Mouse (Mus musculus) neural tube, embryonic 13.5 days (tissue): ENCODE results near the gene Osbpl7. TPM values are rescaled to one million over a fixed set of nuclear protein-coding genes. Genes with fewer than 3 reads are reported as not detected.

Experiments used
- ATAC-seq: fragments of 200-750 bp; cut with Nextera tagmentation; 2 replicates; pipeline ENCODE4 v1.8.0; 2017; ENCODE audit warnings: low read depth, mild to moderate bottlenecking, moderate TSS enrichment, moderate library complexity
- H3K27ac ChIP-seq: fragments of 300-500 bp; sonication (generic); replicated peaks from 2 replicates; pipeline ENCODE4 v1.5.1; 2015; ENCODE audit warnings: moderate library complexity, mild to moderate bottlenecking, inconsistent platforms
- H3K27me3 ChIP-seq: fragments of 300-500 bp; sonication (generic); 2 replicates; pipeline ENCODE4 v1.6.1; 2015; ENCODE audit warnings: mild to moderate bottlenecking, inconsistent platforms
- H3K36me3 ChIP-seq: fragments of 300-500 bp; sonication (generic); 2 replicates; pipeline ENCODE4 v1.6.1; 2015; ENCODE audit warnings: mild to moderate bottlenecking, inconsistent platforms
- H3K4me1 ChIP-seq: fragments of 300-500 bp; sonication (generic); replicated peaks from 2 replicates; pipeline ENCODE4 v1.6.1; 2015; ENCODE audit warnings: inconsistent platforms
- H3K4me2 ChIP-seq: fragments of 300-500 bp; sonication (generic); 2 replicates; pipeline ENCODE4 v1.6.1; 2015; ENCODE audit warnings: inconsistent platforms, mild to moderate bottlenecking, moderate library complexity
- H3K4me3 ChIP-seq: fragments of 300-500 bp; sonication (generic); 2 replicates; pipeline ENCODE4 v1.5.1; 2015; ENCODE audit warnings: mild to moderate bottlenecking, inconsistent platforms
- H3K9ac ChIP-seq: fragments of 300-500 bp; sonication (generic); 2 replicates; pipeline ENCODE4 v1.6.1; 2015; ENCODE audit warnings: moderate library complexity, mild to moderate bottlenecking, inconsistent platforms
- H3K9me3 ChIP-seq: fragments of 300-500 bp; sonication (generic); 2 replicates; pipeline ENCODE4 v1.6.1; 2016; ENCODE audit warnings: inconsistent platforms
- WGBS: fragments of 180-500 bp; shearing (Covaris S2); methylation state at CpG from one replicate; pipeline ENCODE4 v1.1.7; 2015; 5-methylcytosine and 5-hydroxymethylcytosine counted together
- microRNA-seq: library from miRNA; unstranded; fragments of <30 nt; microRNA quantifications from one replicate; pipeline ENCODE4, GENCODE M21; 2016
- polyA plus RNA-seq: library from polyadenylated mRNA; unstranded; fragments of >200 nt; fragmentation: Nextera tagmentation; extraction: Ambion mirVana; gene quantifications from 2 replicates; pipeline ENCODE4 v1.2.1, GENCODE M21; 2015

Osbpl7 gene
- polyA plus RNA-seq, 1 experiment from 2014 or later, result 11.0 TPM

GRCm38 (mm10) chr11:97101722-97102121 lies 51.3 kb downstream of the Osbpl7 start:
- WGBS, result 18% methylated on average over 9 of the region's 9 CpGs
- ATAC-seq, result no peak

GRCm38 (mm10) chr11:97103163-97104090 lies 53.0 kb downstream of the Osbpl7 start:
- 94% methylated on average over 10 of the region's 10 CpGs for WGBS

More at GRCm38 (mm10) chr11:97101722-97102121, 51.3 kb downstream of the Osbpl7 start:
- Histone ChIP-seq H3K27ac (no peak overlapping the region), H3K4me1 (no peaks in the 10 kb centered on the region), H3K9me3 (no peaks in the 10 kb centered on the region), H3K27me3 (peaks cover 40% of the 10 kb centered on the region), H3K9ac (no peak overlapping the region), H3K4me3 (no peak overlapping the region), H3K4me2 (no peak overlapping the region), H3K36me3 (no peaks in the 10 kb centered on the region)

GRCm38 (mm10) chr11:97104091-97104483 lies 53.7 kb downstream of the Osbpl7 start:
- no peak overlapping the region for H3K4me3 ChIP-seq
- no peak overlapping the region for H3K27ac ChIP-seq
- peaks cover 18% of the 10 kb centered on the region for H3K27me3 ChIP-seq
- 93% methylated on average over 9 of the region's 9 CpGs for WGBS
- H3K4me2 ChIP-seq, result no peak overlapping the region
- no peaks in the 10 kb centered on the region for H3K36me3 ChIP-seq
- H3K4me1 ChIP-seq, result no peaks in the 10 kb centered on the region
- H3K9me3 ChIP-seq, result no peaks in the 10 kb centered on the region
- no peak overlapping the region for H3K9ac ChIP-seq
- no peak for ATAC-seq

More at GRCm38 (mm10) chr11:97103163-97104090, 53.0 kb downstream of the Osbpl7 start:
- Histone ChIP-seq H3K27ac (no peak overlapping the region), H3K36me3 (no peaks in the 10 kb centered on the region), H3K4me1 (no peaks in the 10 kb centered on the region), H3K27me3 (peaks cover 24% of the 10 kb centered on the region), H3K4me3 (no peak overlapping the region), H3K9me3 (no peaks in the 10 kb centered on the region), H3K9ac (no peak overlapping the region), H3K4me2 (no peak overlapping the region)
- ATAC-seq, result no peak

GRCm38 (mm10) chr11:97108976-97109375 lies 58.5 kb downstream of the Osbpl7 start:
- Histone ChIP-seq H3K9me3 (no peaks in the 10 kb centered on the region), H3K9ac (no peak overlapping the region), H3K27me3 (peaks cover 23% of the 10 kb centered on the region), H3K4me2 (no peak overlapping the region), H3K4me3 (no peak overlapping the region), H3K4me1 (peaks cover under 1% of the 10 kb centered on the region), H3K27ac (no peak overlapping the region), H3K36me3 (no peaks in the 10 kb centered on the region)
- 86% methylated on average over 16 of the region's 16 CpGs for WGBS
- no peak for ATAC-seq

- H3K4me2 ChIP-seq, result no peak overlapping the region
- no peaks in the 10 kb centered on the region for H3K9me3 ChIP-seq
- H3K27ac ChIP-seq, result no peak overlapping the region
- H3K4me3 ChIP-seq, result no peak overlapping the region
- no peaks in the 10 kb centered on the region for H3K36me3 ChIP-seq
- ATAC-seq, result no peak
- 87% methylated on average over 9 of the region's 9 CpGs for WGBS
- H3K4me1 ChIP-seq, result peaks cover 19% of the 10 kb centered on the region
- no peak overlapping the region for H3K9ac ChIP-seq
- H3K27me3 ChIP-seq, result peaks cover 59% of the 10 kb centered on the region
Observed at GRCm38 (mm10) chr11:97112519-97113125, 62.2 kb downstream of the Osbpl7 start.

DNA sequence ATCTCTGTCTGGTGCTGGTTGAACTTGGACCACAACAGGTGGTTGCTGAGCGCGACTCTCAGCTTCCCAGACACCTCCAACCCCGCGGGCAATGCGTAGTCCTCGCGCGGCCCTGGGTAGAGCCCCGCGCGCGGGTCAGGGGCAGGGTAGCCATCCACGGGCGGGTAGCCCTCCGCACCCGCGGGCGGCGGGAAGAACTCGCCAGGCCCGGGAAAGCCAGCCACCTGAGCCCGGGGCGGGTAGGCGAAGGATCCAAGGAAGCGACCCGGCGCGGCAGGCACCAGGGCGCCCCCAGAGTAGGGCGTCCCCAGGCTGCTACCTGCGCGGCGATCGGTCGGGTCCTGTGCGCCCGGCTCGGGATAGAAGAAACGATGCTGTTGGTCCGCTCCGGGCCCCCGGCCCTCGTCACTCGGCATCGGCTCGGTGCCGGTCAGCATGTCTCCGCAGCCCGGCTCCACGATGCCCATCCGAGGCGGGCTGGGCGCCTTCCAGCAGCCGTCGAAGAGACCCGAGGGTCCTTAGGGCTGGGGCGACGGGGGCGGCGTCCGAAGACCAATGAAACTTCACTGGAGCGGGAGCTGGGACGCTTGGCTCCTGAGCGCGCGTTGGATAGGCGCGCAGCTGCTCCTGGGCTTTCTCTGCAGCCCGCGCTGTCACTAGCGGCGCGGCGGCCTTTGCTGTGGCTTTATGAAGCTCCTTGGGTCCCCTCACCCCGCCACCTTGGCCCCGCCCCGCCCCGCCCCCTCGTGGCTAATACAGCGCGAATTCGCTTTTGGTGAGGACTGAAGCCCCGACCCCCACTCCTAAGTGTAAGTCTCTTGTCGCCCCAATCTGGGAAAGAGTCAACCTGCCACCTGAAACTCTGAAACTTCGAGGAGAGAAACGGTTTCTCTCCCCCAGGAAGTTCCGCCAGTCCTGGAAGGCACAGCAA lies 64.5 kb downstream of the Osbpl7 start, which contains the start of gene Tbx21:
Gene Tbx21, minus strand, starts transcription at position 661 of the 931 bp plus-strand sequence.
- peak within 1 kb of the TSS; percentile 36 for H3K4me3 ChIP-seq
- H3K36me3 ChIP-seq, result no peaks in the 10 kb centered on the region
- peaks cover 19% of the 10 kb centered on the region for H3K4me1 ChIP-seq
- no peak for ATAC-seq
- WGBS, result under 1% methylated on average over 86 of the region's 87 CpGs
- peak within 1 kb of the TSS; percentile 61 for H3K4me2 ChIP-seq
- H3K27ac ChIP-seq, result no peak within 1 kb of the TSS
- peaks cover 77% of the 10 kb centered on the region for H3K27me3 ChIP-seq
- H3K9me3 ChIP-seq, result no peaks in the 10 kb centered on the region
- H3K9ac ChIP-seq, result no peak within 1 kb of the TSS

DNA sequence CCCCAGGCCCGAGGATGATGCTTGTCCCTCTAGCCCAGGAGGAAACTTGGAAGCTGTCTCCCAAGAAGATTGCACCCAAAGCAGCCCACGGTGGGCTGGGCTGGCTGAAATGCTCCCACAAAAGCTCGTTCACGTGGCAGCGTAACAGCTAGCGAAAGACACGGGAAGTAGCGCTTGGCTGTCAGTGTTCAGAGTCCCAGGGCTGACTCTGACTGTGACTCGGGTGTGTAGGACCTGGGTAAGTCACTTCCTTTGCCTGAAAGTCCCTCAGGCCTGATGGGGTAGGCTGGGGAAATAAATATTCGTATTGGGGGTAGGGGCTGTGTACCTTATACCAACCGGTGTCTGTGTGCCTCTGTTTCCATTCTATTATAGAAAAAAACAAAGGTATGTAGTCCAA lies 65.4 kb downstream of the Osbpl7 start:
- no peak overlapping the region for H3K9ac ChIP-seq
- H3K27me3 ChIP-seq, result peaks cover 77% of the 10 kb centered on the region
- H3K9me3 ChIP-seq, result no peaks in the 10 kb centered on the region
- no peak overlapping the region for H3K27ac ChIP-seq
- H3K36me3 ChIP-seq, result no peaks in the 10 kb centered on the region
- peak overlapping the region; percentile 61 for H3K4me2 ChIP-seq
- no peak overlapping the region for H3K4me3 ChIP-seq
- ATAC-seq, result no peak
- peaks cover 19% of the 10 kb centered on the region for H3K4me1 ChIP-seq
- 5% methylated on average over 11 of the region's 11 CpGs for WGBS

Small RNA genes within 50 kb of the gene (microRNA-seq; reads per million reads assigned to microRNA genes)
- gene Mir8103, result 1.0 reads per million

Other genes with a start within 250 kb of the Osbpl7 start
- 66.2 and 66.5 TPM in 2 replicates for gene Nfe2l1, start 220.7 kb upstream of the Osbpl7 start, polyA plus RNA-seq
- gene Copz2, start 200.8 kb upstream of the Osbpl7 start, polyA plus RNA-seq, result 36.6 and 43.2 TPM in 2 replicates
- gene Cdk5rap3, start 134.1 kb upstream of the Osbpl7 start, polyA plus RNA-seq, result 79.2 and 92.0 TPM in 2 replicates
- gene Prr15l, start 122.5 kb upstream of the Osbpl7 start, polyA plus RNA-seq, result 0.21 TPM in 1 of 2 replicates, not detected in the other
- gene Pnpo, start 106.6 kb upstream of the Osbpl7 start, polyA plus RNA-seq, result 18.5 and 22.3 TPM in 2 replicates
- gene Sp2, start 67.7 kb upstream of the Osbpl7 start, polyA plus RNA-seq, result 15.9 and 16.7 TPM in 2 replicates
- 0.17 and 0.29 TPM in 2 replicates for gene Sp6, start 37.2 kb upstream of the Osbpl7 start, polyA plus RNA-seq
- 13.7 and 15.0 TPM in 2 replicates for gene Scrn2, start 20.7 kb upstream of the Osbpl7 start, polyA plus RNA-seq
- gene Lrrc46, start 9.2 kb upstream of the Osbpl7 start, polyA plus RNA-seq, result 1.8 and 3.0 TPM in 2 replicates
- 58.9 and 59.0 TPM in 2 replicates for gene Mrpl10, start 9.1 kb upstream of the Osbpl7 start, polyA plus RNA-seq
- gene Tbx21, start 64.7 kb downstream of the Osbpl7 start, polyA plus RNA-seq, result 0.07 and 0.15 TPM in 2 replicates
- 9.1 and 9.5 TPM in 2 replicates for gene Tbkbp1, start 100.9 kb downstream of the Osbpl7 start, polyA plus RNA-seq
- gene Kpnb1, start 137.3 kb downstream of the Osbpl7 start, polyA plus RNA-seq, result 31.0 and 34.8 TPM in 2 replicates
- gene Npepps, start 230.0 kb downstream of the Osbpl7 start, polyA plus RNA-seq, result 130 TPM in 2 replicates